Mouse (Mus musculus) heart, postnatal 36 days (tissue): ENCODE results near the gene Tigd2. TPM values are rescaled to one million over a fixed set of nuclear protein-coding genes. Genes with fewer than 3 reads are reported as not detected.
A peak's percentile ranks its signal among the peaks of the same experiment; 100 is the strongest.

Experiments used
- DNase-seq, 2 experiments: peaks; one replicate each; pipeline ENCODE4 v3.0.0; 2021 to 2022
- intact Hi-C: fragments of 180-260 bp; cut with DNase I; formaldehyde crosslinking; loops from one replicate; pipeline ENCODE4 v1.15.1; 2025
- total RNA-seq, 2 experiments: library from RNA; stranded (reverse); gene quantifications; 2 replicates each; pipeline ENCODE4 v1.2.3; 2021

Gene Tigd2
- total RNA-seq, 2 experiments from 2014 or later = 11.4 to 12.0 TPM

DNA sequence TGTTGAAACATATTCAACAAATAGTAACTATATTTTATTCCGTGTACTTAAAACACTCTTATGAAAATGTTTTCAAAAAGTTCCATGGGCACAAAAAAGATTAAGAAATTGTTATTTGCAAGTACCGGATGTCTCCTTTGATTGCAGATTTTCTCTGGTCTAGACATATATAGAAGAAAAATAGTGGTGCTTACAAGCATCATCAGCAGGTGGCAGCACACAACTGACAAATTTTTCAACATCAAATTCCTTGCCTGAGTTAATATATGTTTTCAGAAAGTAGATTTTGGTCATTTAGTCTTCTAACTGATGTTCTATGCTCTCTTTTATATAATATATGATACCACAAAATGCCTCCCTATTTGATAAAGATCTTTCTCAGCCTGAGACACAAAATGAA is 41.0 kb downstream of the Tigd2 start:
- intact Hi-C loops = loop anchor here (1.0 kb wide), 1 partner anchor 234 kb away; no protein-coding TSS in a partner anchor
- DNase-seq = peak; percentile 13 to 36

GRCm38 (mm10) chr6:59250536-59250935 is 41.9 kb downstream of the Tigd2 start:
- DNase-seq = no peak
- intact Hi-C loops = no loop called here

- intact Hi-C loops = no loop called here
- DNase-seq = peak; percentile 50 to 51
Measured at GRCm38 (mm10) chr6:59255909-59256308, 47.2 kb downstream of the Tigd2 start.

Other genes with a start within 250 kb of the Tigd2 start
- 10 to 100 TPM; 24.7 to 28.0 TPM for gene Fam13a, start 184.3 kb upstream of the Tigd2 start, total RNA-seq
- under 1 TPM; 0.24 to 0.47 TPM for gene Gprin3, start 217.4 kb downstream of the Tigd2 start, total RNA-seq